Mouse (Mus musculus): ENCODE measurements around the gene Tmem212.
"Not testable (repeated sequence)": the region's sequence is repeated elsewhere in the genome, so short reads cannot be mapped to it uniquely, and the experiment has no call there.

Tmem212 gene

GRCm38 (mm10) chr3:27896318-27896892 lies at the start of gene Tmem212:
Gene Tmem212, minus strand, starts transcription at chr3:27896368.
- DNase-seq (ENCODE audit: low spot score in 2 of 2), result no peak

GRCm38 (mm10) chr3:27945397-27945796 lies 49.2 kb upstream of the Tmem212 start:
- DNase-seq (ENCODE audit: low spot score in 2 of 2), result not testable (repeated sequence)

GRCm38 (mm10) chr3:27942991-27943390 lies 46.8 kb upstream of the Tmem212 start:
- no peak for DNase-seq (ENCODE audit: low spot score in 2 of 2)

- DNase-seq (ENCODE audit: low spot score in 2 of 2), result no peak
Observed at GRCm38 (mm10) chr3:27941634-27942033, 45.5 kb upstream of the Tmem212 start.

GRCm38 (mm10) chr3:27938381-27939323 lies 42.5 kb upstream of the Tmem212 start, which contains the start of gene Pld1:
Gene Pld1, plus strand, starts transcription at chr3:27938695.
- no peak for DNase-seq (ENCODE audit: low spot score in 2 of 2)

- DNase-seq (ENCODE audit: low spot score in 2 of 2), result no peak
Observed at GRCm38 (mm10) chr3:27937144-27938110, 41.3 kb upstream of the Tmem212 start.

- DNase-seq (ENCODE audit: low spot score in 2 of 2), result no peak
Observed at GRCm38 (mm10) chr3:27936731-27937130, 40.6 kb upstream of the Tmem212 start.

GRCm38 (mm10) chr3:27935644-27936043 lies 39.5 kb upstream of the Tmem212 start:
- no peak for DNase-seq (ENCODE audit: low spot score in 2 of 2)

- no peak for DNase-seq (ENCODE audit: low spot score in 2 of 2)
Observed at GRCm38 (mm10) chr3:27932391-27932790, 36.2 kb upstream of the Tmem212 start.

GRCm38 (mm10) chr3:27929219-27929618 lies 33.1 kb upstream of the Tmem212 start:
- no peak for DNase-seq (ENCODE audit: low spot score in 2 of 2)

- DNase-seq (ENCODE audit: low spot score in 2 of 2), result no peak
Observed at GRCm38 (mm10) chr3:27924037-27924436, 27.9 kb upstream of the Tmem212 start.

- DNase-seq (ENCODE audit: low spot score in 2 of 2), result no peak
Observed at GRCm38 (mm10) chr3:27921268-27922020, 25.3 kb upstream of the Tmem212 start.

- DNase-seq (ENCODE audit: low spot score in 2 of 2), result no peak
Observed at GRCm38 (mm10) chr3:27918656-27919436, 22.7 kb upstream of the Tmem212 start.

GRCm38 (mm10) chr3:27909016-27909415 lies 12.8 kb upstream of the Tmem212 start:
- no peak for DNase-seq (ENCODE audit: low spot score in 2 of 2)

- no peak for DNase-seq (ENCODE audit: low spot score in 2 of 2)
Observed at GRCm38 (mm10) chr3:27908316-27908715, 12.1 kb upstream of the Tmem212 start.

GRCm38 (mm10) chr3:27907301-27907700 lies 11.1 kb upstream of the Tmem212 start:
- no peak for DNase-seq (ENCODE audit: low spot score in 2 of 2)

GRCm38 (mm10) chr3:27906647-27907209 lies 10.6 kb upstream of the Tmem212 start:
- no peak for DNase-seq (ENCODE audit: low spot score in 2 of 2)

- DNase-seq (ENCODE audit: low spot score in 2 of 2), result no peak
Observed at GRCm38 (mm10) chr3:27904659-27905330, 8.6 kb upstream of the Tmem212 start.

- no peak for DNase-seq (ENCODE audit: low spot score in 2 of 2)
Observed at GRCm38 (mm10) chr3:27901846-27902245, 5.7 kb upstream of the Tmem212 start.

Measured in thymus, postnatal 10 days (tissue).